10 mouse cellular contexts compared by ENCODE assay signal in the genomic region with DNA sequence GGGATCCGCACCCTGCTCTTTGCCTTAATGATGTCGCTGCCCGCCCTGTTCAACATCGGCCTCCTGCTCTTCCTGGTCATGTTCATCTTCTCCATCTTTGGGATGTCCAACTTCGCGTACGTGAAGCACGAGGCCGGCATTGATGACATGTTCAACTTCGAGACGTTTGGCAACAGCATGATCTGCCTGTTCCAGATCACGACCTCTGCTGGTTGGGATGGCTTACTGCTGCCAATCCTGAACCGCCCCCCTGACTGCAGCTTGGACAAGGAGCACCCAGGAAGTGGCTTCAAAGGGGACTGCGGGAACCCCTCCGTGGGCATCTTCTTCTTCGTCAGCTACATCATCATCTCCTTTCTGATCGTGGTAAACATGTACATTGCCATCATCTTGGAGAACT. TPM values are rescaled to one million over a fixed set of nuclear protein-coding genes. Genes with fewer than 3 reads are reported as not detected.
DNase-seq lines count a peak whose midpoint lies in the region; ATAC-seq and TF ChIP-seq lines count a peak whose summit lies in the region.
"Had no signal": no experiment of that assay in that cellular context is flagged by ENCODE, and none has a peak within 500 bp of the region (broad histone marks: within the 10 kb centered on the region; RNA-seq: fewer than 3 reads in every experiment).

No protein-coding gene starts in this region.

- no peaks in the 10 kb centered on the region for H3K9me3 ChIP-seq in hindbrain, postnatal 0 days (ENCODE audit: low read length)
- H3K9me3 ChIP-seq in hindbrain, embryonic 16.5 days (ENCODE audit: control insufficient read depth, low read length) = no peaks in the 10 kb centered on the region

- H3K9ac ChIP-seq in hindbrain, postnatal 0 days (replicated peaks; ENCODE audit: low read length) = no peak overlapping the region
- no peak overlapping the region for H3K9ac ChIP-seq in hindbrain, embryonic 16.5 days (ENCODE audit: low read depth, low read length)

- TF ChIP-seq CTCF in hindbrain, postnatal 0 days (IDR thresholded peaks at IDR 0.05; ENCODE audit: low read depth) = peak; percentile 55
- peak; percentile 54; the same call in 1 of the 2 replicates for TF ChIP-seq CTCF in testis, adult 2 months (IDR thresholded peaks at IDR 0.05; ENCODE audit: control insufficient read depth, insufficient read depth, insufficient replicate concordance, low read depth, low read length)

- no peak overlapping the region for H3K4me3 ChIP-seq in hindbrain, postnatal 0 days (ENCODE audit: low read length)
- no peak overlapping the region for H3K4me3 ChIP-seq in hindbrain, embryonic 16.5 days (ENCODE audit: low read length)
- peak overlapping the region; percentile 16 for H3K4me3 ChIP-seq in testis, adult 2 months (ENCODE audit: control insufficient read depth, low read depth, low read length)

- peak; percentile 43 for DNase-seq in hindbrain, postnatal 0 days (ENCODE audit: low spot score)
- DNase-seq in testis, postnatal 10 days (ENCODE audit: low spot score) = no peak
- DNase-seq in induced T-regulatory cell, adult 2 months (ENCODE audit: low read depth) = peak; percentile 36
- DNase-seq in thymus, postnatal 4 days = peak; percentile 48
- DNase-seq in yolk sac, embryonic 10.5 days (ENCODE audit: low spot score) = no peak

- no peak for TF ChIP-seq POLR2A in testis, adult 2 months (IDR thresholded peaks at IDR 0.05; ENCODE audit: control insufficient read depth, low read depth, low read length)

- H3K4me2 ChIP-seq in hindbrain, postnatal 0 days (ENCODE audit: low read depth, low read length) = no peak overlapping the region
- no peak overlapping the region for H3K4me2 ChIP-seq in hindbrain, embryonic 16.5 days (ENCODE audit: low read length)

- 56% methylated on average over 17 of the region's 17 CpGs for WGBS in hindbrain, postnatal 0 days
- WGBS in hindbrain, embryonic 16.5 days = 57% methylated on average over 17 of the region's 17 CpGs

- H3K27me3 ChIP-seq in hindbrain, postnatal 0 days (ENCODE audit: insufficient read depth, low read length) = 0 out of 2 replicates have a peak, but pooled peaks cover 2% of the 10 kb centered on the region
- H3K27me3 ChIP-seq in hindbrain, embryonic 16.5 days (replicated peaks; ENCODE audit: control insufficient read depth, insufficient read depth, low read length) = peaks cover 4% of the 10 kb centered on the region
- H3K27me3 ChIP-seq in testis, adult 2 months (ENCODE audit: control insufficient read depth, insufficient read depth, low read length) = no peaks in the 10 kb centered on the region

- peaks cover 42% of the 10 kb centered on the region for H3K36me3 ChIP-seq in hindbrain, postnatal 0 days (ENCODE audit: insufficient read depth, low read length)
- peaks cover 22% of the 10 kb centered on the region for H3K36me3 ChIP-seq in hindbrain, embryonic 16.5 days (ENCODE audit: control insufficient read depth, insufficient read depth, low read length)
- no peaks in the 10 kb centered on the region for H3K36me3 ChIP-seq in testis, adult 2 months (ENCODE audit: control insufficient read depth, insufficient read depth, low read length)

- H3K4me1 ChIP-seq in hindbrain, postnatal 0 days (ENCODE audit: insufficient read depth, low read length) = no peaks in the 10 kb centered on the region
- H3K4me1 ChIP-seq in hindbrain, embryonic 16.5 days (ENCODE audit: control insufficient read depth, insufficient read depth, low read depth, low read length) = no peaks in the 10 kb centered on the region
- H3K4me1 ChIP-seq in testis, adult 2 months (ENCODE audit: control insufficient read depth, insufficient read depth, low read length) = peaks cover 6% of the 10 kb centered on the region

- H3K27ac ChIP-seq in hindbrain, postnatal 0 days = no peak overlapping the region
- no peak overlapping the region for H3K27ac ChIP-seq in hindbrain, embryonic 16.5 days (ENCODE audit: low read depth, low read length)
- no peak overlapping the region for H3K27ac ChIP-seq in testis, adult 2 months (ENCODE audit: control insufficient read depth, insufficient read depth, low read depth, low read length)
- H3K27ac ChIP-seq: macrophage had no signal

- no peak for ATAC-seq in hindbrain, postnatal 0 days
- no peak for ATAC-seq in hindbrain, embryonic 16.5 days

RNA-seq across cellular contexts. Expression of a gene that starts 7.5 kb away (rescaled TPM):
- not detected in 2 replicates for total RNA-seq in hindbrain, postnatal 0 days (2014; rRNA removed)
- not detected in 2 replicates for polyA plus RNA-seq in hindbrain, postnatal 0 days (2015; fragmentation: Nextera tagmentation; extraction: Ambion mirVana)
- polyA plus RNA-seq in hindbrain, embryonic 16.5 days (2015; fragmentation: Nextera tagmentation; extraction: Ambion mirVana) = not detected in 2 replicates
- polyA plus RNA-seq in testis, adult 2 months (2012; rRNA removed) = 79.8 and 97.0 TPM in 2 replicates
- total RNA-seq: gastrocnemius, adult 18-20 months; layer of hippocampus, adult 18-20 months had no signal
- polyA plus RNA-seq: macrophage had no signal

RNA-seq across cellular contexts. Expression of a gene that starts 38.7 kb away (rescaled TPM):
- 2.3 and 4.0 TPM in 2 replicates for total RNA-seq in hindbrain, postnatal 0 days (2014; rRNA removed)
- polyA plus RNA-seq in hindbrain, postnatal 0 days (2015; fragmentation: Nextera tagmentation; extraction: Ambion mirVana) = 0.10 and 0.11 TPM in 2 replicates
- polyA plus RNA-seq in hindbrain, embryonic 16.5 days (2015; fragmentation: Nextera tagmentation; extraction: Ambion mirVana) = 0.06 and 0.09 TPM in 2 replicates
- 0.44 and 0.46 TPM in 2 replicates for polyA plus RNA-seq in testis, adult 2 months (2012; rRNA removed)

Comparison
In these comparisons a context has a peak if more than half of its experiments do, and no peak if none do; other contexts are left out.
1. DNase-seq: peak in hindbrain, postnatal 0 days (single experiment), induced T-regulatory cell, adult 2 months (single experiment) and thymus, postnatal 4 days (single experiment); none in testis, postnatal 10 days (single experiment) and yolk sac, embryonic 10.5 days (single experiment).
2. RNA of a gene that starts 7.5 kb away (polyA plus RNA-seq): 79.8 to 97.0 TPM in testis, adult 2 months; not detected in hindbrain, postnatal 0 days and not detected in hindbrain, embryonic 16.5 days; every median in the first group is over 10 times any median in the second.